Comparison of ENCODE assay signal across 13 mouse cellular contexts in the genomic region with DNA sequence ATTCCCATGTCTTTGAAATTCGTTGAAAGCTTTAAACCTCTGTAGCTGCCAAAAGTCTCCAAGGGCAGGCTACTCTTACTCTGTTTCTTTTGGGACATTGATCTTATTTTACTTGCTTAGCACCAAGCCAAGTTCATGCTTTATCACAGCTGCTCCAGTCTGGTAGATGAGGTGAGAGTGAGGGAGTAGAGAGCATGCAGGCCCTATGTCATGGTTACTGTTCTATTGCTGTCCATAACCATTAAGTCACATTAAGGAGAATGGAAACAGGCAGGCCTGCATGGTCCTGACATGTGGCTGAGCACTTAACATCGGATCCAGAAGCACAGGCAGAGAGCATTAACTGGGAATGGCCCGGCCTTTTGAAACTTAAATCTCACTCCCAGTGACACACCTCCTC.
"Had no signal": no experiment of that assay in that cellular context is flagged by ENCODE, and none has a peak within 500 bp of the region (broad histone marks: within the 10 kb centered on the region; RNA-seq: fewer than 3 reads in every experiment).

No protein-coding gene starts in this region.

- H3K27ac ChIP-seq: kidney, embryonic 15.5 days; left cerebral cortex, adult 2 months; liver, embryonic 13.5 days; macrophage; midbrain, embryonic 15.5 days; neural tube, embryonic 12.5 days had no signal

- H3K4me2 ChIP-seq: kidney, embryonic 15.5 days; liver, embryonic 13.5 days; midbrain, embryonic 11.5 days; midbrain, embryonic 15.5 days; neural tube, embryonic 12.5 days had no signal

- H3K4me3 ChIP-seq: kidney, embryonic 15.5 days; left cerebral cortex, adult 2 months; liver, embryonic 13.5 days; megakaryocyte, embryonic 14.5 days; midbrain, embryonic 15.5 days; neural tube, embryonic 12.5 days had no signal

- H3K27me3 ChIP-seq: kidney, embryonic 15.5 days; liver, embryonic 13.5 days; megakaryocyte, embryonic 14.5 days; midbrain, embryonic 15.5 days; neural tube, embryonic 12.5 days had no signal

- H3K9me3 ChIP-seq: kidney, embryonic 15.5 days; liver, embryonic 13.5 days; midbrain, embryonic 15.5 days; neural tube, embryonic 12.5 days had no signal

- DNase-seq: kidney, adult 2 months; kidney, postnatal 14 days; liver; liver, embryonic 13.5 days; liver, postnatal 0 days; thymus, postnatal 36 days had no signal

- ATAC-seq: midbrain, embryonic 15.5 days had no signal

- H3K4me1 ChIP-seq: kidney, embryonic 15.5 days; liver, embryonic 13.5 days; midbrain, embryonic 15.5 days; neural tube, embryonic 12.5 days had no signal

- H3K36me3 ChIP-seq: kidney, embryonic 15.5 days; liver, embryonic 13.5 days; midbrain, embryonic 15.5 days; neural tube, embryonic 12.5 days had no signal

- H3K9ac ChIP-seq: kidney, embryonic 15.5 days; liver, embryonic 13.5 days; liver, postnatal 0 days; midbrain, embryonic 15.5 days; neural tube, embryonic 12.5 days had no signal
